Mouse (Mus musculus): ENCODE measurements around the gene Rpp25l. TPM values are rescaled to one million over a fixed set of nuclear protein-coding genes. Genes with fewer than 3 reads are reported as not detected.
A peak's percentile ranks its signal among the peaks of the same experiment; 100 is the strongest.
"Not testable (repeated sequence)": the region's sequence is repeated elsewhere in the genome, so short reads cannot be mapped to it uniquely, and the experiment has no call there.

The Rpp25l gene
- total RNA-seq, 2 experiments from 2014 or later, result 28.7 to 30.2 TPM

DNA sequence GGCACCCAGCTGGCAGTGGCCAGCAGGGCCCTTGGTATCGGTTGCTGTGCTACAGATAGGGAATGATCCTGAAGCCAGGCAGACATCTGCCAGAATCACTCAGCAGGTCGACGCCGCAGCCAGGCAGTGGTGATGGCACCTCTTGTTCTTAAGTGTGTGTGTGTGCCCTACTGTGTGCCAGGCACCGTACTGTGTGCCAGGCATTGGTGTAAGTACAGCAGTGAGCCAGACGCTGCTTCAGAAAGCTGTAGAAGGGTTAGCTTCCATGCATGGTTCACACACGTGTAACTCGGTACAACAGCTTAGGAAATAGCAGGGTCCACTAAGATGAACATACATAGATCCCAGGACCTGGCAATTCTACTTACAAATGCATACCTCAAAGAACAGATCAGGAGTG is 13.1 kb downstream of the Rpp25l start:
- DNase-seq; intact Hi-C loops (cut with DNase I): not testable (repeated sequence)

DNA sequence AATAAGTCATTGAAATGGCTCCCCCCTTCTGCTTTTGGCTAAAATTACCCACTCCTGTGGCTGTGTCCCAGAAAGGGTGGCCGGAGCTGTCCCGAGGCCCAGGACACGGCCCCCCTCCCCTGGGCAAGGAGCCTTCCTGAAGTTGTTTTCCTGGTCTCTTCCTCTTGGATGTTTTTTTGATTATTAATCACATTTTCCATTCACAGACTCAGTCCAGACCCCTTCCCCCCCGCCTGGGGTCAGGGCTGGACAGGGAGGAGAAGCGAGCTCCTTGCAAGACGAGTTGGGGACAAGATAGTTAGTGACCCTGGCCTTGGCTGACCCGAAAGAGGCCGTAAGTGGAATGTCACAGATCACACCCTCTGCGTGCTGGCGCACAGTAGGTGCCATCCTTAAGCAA is 13.6 kb downstream of the Rpp25l start, which contains the start of gene Il11ra1:
TSS of gene Il11ra1 (plus strand) at position 207 of the 400 bp plus-strand sequence.
- DNase-seq; intact Hi-C loops (cut with DNase I): not testable (repeated sequence)

DNA sequence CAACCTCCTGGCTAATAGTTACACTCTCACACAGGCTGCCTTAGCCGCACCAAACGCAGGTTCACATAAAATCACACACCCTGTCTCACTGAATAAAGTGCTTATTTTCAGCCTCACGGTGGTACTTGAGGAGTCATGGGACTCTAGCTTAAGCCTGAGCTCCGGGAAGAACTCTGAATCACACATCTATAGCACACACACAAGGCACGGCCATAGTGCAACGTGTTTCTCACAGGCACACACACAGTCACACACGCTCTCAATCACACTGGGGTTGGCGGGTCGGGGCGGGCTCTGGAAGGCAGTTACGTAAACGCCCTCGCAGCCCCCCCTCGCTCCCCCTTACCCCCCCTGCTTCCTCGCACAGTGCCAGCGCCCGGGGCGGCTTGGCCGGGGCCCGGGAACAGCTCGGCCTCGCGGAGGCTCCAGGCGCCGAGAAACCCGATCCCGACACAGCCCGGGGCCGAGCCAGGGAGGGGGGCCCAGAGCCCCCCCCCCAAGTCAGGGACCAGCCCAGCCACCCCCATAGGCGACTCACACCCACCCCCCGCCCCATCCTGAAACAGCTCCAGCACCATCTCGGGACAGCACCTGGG is 14.8 kb downstream of the Rpp25l start:
- peak; percentile 60 to 70 for DNase-seq
- intact Hi-C loops (cut with DNase I), result not testable (repeated sequence)

DNA sequence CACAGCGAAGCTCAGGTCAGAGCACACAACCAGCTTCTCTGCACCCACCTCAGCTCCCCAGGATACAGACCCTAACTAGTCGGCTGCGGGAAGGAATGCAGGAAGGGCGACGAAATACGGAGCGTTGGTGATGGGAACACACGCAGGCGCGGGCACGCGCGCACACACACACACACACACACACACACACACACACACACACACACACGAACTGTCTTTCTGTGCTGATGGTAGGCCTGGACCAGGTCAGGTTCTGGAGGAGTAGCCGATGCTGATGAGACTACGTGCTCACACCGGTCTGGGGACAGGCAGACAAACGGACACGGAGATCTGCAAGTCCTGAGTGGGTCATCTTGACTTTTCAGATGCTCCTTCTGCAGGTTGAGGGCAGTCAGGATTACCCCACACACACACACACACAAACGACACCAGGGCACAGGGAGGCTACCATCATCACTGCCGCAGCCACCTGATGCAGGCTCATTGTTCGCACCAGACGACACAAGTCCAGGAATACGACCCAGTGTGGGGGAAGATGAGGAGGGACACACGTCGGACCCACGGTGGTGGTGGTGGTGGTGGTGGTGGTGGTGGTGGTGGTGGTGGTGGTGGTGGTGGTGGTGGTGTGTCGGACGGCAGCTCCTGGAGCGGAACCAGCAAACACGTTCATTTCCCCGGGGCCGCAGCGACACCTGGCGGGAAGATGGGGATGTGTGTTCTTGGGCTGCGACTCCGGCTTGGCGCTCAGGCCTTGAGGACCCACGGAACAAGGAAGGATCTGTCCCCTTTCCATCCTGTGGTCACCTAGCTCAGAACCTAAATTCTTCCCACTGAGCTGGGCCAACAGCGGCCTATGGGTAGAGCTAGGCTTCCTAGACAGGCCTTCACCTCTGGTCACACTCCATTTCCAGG is 16.1 kb downstream of the Rpp25l start, which contains the start of gene Cntfr:
TSS of gene Cntfr (minus strand) at position 160 of the 912 bp plus-strand sequence.
- intact Hi-C loops (cut with DNase I), result loop anchor here (2.0 kb wide), 1 partner anchor 42 kb away; no protein-coding TSS in a partner anchor

DNA sequence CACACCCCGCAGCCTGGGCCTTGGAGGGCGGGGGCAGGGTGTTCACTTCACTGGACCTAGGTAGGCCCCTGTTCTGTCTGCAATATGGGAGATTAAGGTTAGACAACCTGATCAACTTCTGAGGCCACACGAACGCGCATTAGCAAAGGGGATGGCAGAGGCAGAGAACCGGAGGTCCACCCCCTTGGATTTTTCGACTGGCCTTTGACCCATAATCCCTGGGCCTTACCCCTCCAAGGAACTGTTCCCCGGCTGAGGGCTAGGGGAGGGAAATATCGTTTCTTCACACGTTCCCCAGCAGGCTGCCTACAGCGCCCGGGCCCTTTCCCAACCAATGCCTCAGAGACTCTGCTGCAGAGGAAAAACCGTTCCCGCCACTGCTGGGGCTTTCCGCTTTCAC is 16.9 kb downstream of the Rpp25l start:
- not testable (repeated sequence) for DNase-seq
- intact Hi-C loops (cut with DNase I), result loop anchor here (2.0 kb wide), 1 partner anchor 42 kb away; no protein-coding TSS in a partner anchor

More for the DNA sequence above, 16.1 kb downstream of the Rpp25l start, which contains the start of gene Cntfr:
- peak; percentile 87 to 88 for DNase-seq

DNA sequence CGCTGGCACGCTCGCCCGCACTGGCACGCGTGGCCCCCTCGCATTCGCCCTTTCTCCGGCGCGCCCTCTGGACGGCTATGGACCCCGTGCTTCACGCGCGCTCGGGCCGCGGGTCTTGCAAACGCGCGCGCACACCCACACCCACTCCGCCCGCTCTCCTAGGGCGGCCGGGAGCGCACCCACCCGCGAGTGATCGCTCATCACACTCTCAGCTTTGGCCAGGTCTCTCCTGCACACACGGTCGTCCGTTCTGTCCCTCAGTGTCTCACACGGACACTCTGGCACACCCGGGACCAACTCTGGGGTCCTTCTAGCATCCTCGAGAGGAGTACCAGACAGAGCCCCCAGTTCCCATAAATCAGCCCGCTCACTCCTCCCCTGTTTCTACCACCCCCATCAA is 17.5 kb downstream of the Rpp25l start:
- intact Hi-C loops (cut with DNase I), result loop anchor here (2.0 kb wide), 1 partner anchor 41 kb away; no protein-coding TSS in a partner anchor
- not testable (repeated sequence) for DNase-seq

DNA sequence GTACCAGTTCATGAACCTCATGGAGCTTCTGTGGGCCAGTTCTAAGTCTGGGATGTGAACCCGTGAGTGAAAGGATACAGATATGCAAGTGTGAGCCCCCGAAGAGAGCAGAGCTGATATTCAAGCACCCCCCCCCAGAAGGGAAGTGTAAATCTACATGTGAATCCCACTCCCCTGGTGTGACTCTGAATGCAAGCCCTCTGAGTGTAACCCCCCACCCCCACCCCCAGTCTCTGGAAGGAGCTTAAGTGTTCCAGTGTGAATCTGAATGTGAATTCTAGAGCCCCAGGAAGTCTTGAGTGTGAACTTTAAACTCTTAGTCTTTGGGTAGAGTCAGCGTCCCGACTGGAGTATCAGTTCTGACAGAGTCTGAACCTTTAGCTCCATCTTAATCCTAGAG is 19.8 kb downstream of the Rpp25l start:
- DNase-seq; intact Hi-C loops (cut with DNase I): not testable (repeated sequence)

DNA sequence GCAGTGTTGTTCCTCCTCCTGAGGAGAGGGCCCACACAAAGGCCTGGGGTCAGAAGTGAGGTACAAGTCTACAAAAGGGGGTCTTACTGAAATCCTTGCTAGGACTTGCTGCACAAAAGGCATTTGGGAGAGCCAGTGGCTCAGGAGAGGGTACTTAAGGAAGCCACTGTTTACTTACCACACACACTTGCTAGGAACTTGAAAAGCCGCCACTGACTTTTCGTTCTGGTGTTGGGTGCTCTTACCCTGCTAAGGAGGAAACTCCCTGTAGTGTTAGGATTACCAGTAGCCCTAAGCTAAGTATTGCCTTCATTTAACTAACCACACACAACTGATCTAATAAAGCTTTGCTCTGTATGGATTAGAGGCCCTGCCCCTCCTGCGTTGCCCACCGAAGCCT is 23.3 kb downstream of the Rpp25l start:
- intact Hi-C loops (cut with DNase I), result not testable (repeated sequence)

DNA sequence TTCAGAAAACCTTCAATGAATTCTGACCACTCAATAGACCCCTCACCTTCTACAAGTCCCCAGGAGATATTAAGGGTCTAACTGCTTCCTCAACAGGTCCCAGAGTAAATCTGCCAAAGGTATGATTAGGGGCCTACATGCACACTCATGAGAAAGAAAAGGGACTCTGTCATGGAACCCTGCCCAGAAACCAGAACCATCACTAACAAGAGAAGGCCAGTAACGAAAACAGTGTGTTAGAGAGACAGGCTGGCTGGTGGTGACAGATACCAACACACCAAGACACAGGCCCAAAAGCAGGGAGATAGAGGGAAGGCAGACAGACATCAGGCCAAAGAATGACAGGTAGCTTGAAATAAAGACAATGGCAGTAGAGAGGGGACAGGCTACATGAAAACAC is 24.8 kb downstream of the Rpp25l start:
- intact Hi-C loops (cut with DNase I); DNase-seq: not testable (repeated sequence)

More for the DNA sequence above, 23.3 kb downstream of the Rpp25l start:
- DNase-seq, result not testable (repeated sequence)

DNA sequence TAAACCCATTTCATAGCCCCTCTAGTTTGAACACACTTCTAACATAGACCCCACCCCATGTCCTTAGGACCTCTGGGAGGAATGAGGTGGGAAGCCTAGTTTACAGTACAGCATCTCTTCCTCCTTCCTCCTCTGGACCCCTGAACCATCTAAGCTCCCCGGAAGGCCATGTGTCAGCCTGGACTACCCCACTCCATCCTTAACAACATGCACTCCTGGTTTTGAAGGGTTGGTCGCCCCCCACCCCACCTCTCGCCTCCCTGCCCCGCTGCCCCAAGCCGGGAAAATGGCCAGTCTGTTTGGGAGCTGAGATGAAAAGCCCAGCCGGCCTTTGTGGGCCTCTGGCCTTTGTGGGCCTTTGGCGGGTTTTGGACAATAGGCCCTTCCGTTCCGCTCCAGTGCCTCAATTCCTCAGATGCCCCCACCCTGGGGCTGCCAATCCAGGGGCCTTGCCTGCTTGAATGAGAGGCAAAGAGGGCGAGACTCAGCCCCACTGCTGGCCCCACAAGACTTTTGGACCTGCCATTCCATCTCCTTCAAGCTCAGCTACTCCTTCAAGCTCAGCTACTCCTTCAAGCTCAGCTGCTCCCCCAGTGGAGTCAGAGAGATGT is 27.3 kb downstream of the Rpp25l start:
- DNase-seq; intact Hi-C loops (cut with DNase I): not testable (repeated sequence)

DNA sequence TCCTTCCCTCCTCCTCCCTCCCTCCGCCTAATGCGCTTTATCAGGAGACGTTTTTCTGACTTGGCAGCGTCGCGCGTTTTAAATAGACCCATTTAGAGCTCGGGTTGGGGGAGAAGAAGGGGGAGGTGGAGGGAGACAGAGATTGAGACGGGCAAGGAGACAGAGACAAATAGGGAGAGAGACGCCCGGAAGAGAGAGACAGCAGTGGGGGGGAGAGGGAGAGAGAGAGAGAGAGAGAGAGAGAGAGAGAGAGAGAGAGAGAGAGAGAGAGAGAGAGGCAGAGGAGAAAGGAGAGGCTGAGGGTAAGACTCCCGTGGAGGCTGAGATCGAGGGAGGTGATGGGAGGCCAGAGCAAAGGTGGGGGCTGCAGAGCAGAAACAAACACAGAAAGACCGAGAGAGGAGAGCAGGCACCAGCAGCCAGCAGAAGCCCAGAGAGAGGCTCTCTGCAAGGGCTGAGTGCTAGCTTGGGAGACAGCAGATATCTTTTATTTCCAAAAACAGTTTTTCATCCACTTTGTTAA is 28.3 kb downstream of the Rpp25l start:
- DNase-seq; intact Hi-C loops (cut with DNase I): not testable (repeated sequence)

DNA sequence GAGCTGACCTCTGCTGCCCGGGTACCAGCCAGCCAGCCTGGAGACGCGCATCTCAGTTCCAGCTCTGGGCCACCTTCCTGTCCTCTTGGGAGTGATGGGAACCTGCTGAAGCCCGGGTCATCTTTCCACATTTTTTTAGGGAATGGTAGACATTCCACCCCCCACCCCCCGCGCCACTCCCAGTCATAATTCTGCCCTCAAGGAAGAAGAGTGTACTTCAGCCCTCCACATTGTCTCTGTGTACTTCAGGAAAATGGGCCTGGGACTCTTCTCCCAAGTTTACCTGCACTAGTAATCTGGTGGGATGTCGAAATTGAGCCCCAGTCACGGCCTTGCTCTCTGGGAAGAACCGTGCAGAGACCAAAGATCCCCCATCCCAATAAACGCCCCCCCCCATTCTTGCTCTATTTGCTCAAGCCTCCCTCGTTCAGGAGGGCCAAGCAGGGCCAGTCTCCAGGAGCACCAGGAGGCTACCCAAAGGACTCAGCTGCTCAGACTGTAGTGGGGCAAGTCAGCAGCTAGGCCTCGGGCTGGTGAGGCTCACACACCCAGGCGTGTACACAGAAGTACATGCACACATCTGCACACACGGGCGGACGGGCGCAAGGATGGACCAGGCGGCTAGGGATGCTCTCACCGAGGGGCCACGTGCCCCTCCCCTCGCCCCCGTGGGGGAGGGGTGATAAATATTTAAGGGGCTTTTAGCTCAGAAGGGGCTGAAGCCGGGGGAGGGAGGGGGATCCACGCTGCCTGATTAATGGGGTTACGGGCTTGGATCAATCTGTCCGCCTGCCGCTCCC is 29.0 kb downstream of the Rpp25l start:
- intact Hi-C loops (cut with DNase I); DNase-seq: not testable (repeated sequence)

DNA sequence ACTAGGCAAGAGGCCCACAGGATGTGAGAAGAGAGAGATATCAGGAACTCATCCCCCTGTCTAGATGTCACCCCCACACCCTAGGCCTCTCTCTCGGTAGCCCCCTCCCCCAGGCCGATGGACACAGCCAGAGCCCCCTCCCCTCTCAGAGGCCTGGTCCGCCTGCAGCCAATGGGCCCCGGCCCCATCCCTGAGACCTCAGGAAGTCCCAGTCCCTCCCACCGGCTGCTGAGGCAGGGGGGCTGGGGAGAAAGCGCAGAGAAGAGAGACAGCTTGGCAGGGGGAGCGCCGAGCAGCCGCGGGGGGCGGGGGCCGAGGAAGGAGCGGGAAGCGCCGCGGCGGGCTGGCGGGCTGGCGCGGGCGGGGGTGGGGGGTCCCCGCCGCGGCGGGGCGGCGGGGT is 30.0 kb downstream of the Rpp25l start:
- intact Hi-C loops (cut with DNase I), result not testable (repeated sequence)

DNA sequence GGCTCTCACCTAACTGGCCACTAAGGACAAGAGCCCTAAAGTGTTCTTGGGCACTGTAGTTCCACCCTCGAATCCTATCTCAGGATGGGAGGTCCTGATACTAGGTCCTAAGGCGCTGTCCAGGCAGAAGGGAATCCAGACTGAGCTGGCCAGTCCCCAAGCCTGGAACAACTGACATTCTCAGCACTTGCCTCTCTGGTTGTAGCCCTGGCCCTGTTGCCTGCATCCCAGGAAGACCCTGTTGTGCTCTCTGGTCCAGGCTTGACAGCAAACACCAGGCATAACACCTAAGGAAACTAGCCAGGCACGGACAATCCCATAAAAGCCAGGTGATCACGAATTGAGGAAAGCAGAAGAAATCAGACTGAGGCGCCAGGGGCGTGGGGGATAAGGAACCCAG is 30.5 kb downstream of the Rpp25l start:
- DNase-seq, result no peak
- intact Hi-C loops (cut with DNase I), result no loop called here

More for the DNA sequence above, 30.0 kb downstream of the Rpp25l start:
- DNase-seq, result not testable (repeated sequence)

DNA sequence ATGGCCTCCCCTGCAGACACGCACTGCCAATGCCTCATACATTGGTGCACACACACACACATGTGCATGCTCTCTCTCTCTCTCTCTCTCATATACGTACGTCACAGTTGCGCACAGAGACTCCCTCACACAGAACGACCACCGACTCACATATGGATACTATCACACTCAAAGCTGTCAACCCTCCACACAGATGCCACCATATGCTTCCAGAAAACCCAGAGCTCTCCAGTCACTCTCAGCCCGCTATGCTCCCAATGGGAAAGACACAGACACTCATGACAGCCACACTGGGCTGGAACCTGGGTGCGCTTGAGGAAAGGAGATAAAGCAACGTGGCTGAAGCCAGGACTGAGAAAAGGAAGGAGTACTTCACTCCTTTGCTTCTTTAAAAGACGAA is 31.4 kb downstream of the Rpp25l start:
- no peak for DNase-seq

DNA sequence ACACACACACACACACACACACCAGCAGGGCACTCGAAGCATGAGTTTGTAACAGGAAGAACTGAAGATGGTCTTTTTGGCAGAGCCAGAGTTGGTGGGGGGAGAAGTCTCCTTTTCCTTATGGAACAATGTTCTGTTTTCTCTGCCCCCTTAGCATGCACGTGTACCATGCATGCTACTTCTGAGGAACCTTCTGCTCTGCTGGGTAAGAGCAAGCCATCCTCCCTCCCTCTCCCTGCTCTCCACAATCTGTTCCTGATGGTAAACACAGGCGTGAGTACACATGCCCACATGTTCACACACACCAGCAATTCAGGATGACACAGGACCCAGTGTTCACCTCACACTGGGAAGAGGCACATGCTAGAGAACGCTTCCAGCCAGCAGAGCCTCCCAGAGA is 32.2 kb downstream of the Rpp25l start:
- no peak for DNase-seq
- intact Hi-C loops (cut with DNase I), result no loop called here

More for the DNA sequence above, 31.4 kb downstream of the Rpp25l start:
- intact Hi-C loops (cut with DNase I), result no loop called here

DNA sequence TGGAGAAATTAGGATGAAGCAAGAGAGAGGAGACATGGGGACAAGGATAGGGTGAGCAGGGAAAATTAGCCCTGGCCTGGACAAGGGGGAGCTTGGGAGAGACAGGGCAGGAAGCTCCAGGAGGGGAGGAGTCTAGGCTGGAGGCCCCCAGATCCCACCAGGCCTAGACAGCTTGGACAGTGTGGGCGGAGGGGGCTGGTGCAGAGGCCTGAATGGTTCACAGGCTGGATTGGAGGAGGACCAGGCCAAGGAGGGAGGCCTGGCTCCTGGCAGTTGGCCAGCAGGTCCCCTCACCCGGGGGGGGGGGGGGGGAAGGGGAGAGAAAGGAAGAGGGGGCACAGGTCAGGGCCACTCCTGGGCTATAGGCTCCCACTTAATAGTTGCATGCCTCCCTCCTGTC is 34.0 kb downstream of the Rpp25l start:
- no peak for DNase-seq
- intact Hi-C loops (cut with DNase I), result no loop called here

DNA sequence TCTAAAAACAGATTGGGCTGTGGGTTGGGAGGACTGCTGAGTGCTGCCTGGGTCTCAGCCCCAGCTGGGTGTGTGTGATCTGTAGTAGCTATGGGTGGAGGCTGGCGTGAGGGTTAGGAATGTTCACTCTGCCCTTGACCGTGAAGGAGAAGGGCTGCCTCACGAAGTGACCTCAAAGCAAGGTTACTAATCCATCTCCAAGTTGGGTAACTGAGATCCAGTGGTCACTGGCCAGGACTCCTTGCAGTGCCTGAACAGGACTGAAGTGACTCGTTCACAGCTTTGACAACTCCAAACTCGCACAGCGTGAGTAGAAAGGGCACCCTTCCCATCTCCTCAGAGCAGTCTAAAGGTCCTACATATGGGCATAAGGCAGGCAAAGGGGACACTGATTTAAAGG is 34.5 kb downstream of the Rpp25l start:
- DNase-seq, result no peak
- intact Hi-C loops (cut with DNase I), result no loop called here

DNA sequence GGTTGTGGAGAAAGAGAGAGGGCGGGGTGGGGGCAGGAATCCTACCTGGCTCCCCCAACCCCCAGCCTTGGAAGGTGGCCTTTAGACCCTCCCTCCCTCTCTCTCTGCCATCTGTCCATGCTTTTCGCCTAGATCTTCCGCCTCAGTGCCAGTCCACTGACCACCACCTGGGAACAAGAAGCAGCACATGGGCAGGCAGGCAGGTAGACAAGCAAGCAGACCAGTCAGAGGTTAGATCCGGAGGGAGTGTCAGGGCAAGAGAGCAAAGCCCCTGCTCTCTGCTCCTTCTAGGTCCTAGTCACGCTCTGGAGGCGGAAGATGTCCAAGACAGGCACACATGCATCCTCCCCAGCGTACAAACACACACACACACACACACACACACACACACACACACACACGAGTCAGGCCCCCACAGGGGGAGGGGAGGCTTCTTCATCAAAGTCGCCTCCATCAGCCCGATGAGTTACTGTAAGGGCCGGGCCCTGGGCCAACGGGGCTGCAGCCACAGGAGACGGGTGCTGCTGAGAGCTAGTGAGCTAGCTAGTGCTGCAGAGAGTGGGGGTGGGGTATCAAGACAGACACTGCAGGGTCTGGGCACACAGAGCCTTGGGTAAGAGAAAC is 36.2 kb downstream of the Rpp25l start:
- peak; percentile 27 to 54 for DNase-seq
- intact Hi-C loops (cut with DNase I), result no loop called here

All from heart, postnatal 14 days (tissue).